Mouse (Mus musculus) brain, adult 2 months (tissue): ENCODE measurements around the gene Npat.
A peak's percentile ranks its signal among the peaks of the same experiment; 100 is the strongest.

Experiments
- DNase-seq: peaks from one replicate; pipeline ENCODE4 v3.0.0; 2011; ENCODE audit warnings: low read depth, low spot score

Gene Npat

GRCm38 (mm10) chr9:53536558-53537320, at the start of gene Npat, which contains the start of gene Atm:
Gene Npat, plus strand, starts transcription at chr9:53537047.
Gene Atm, minus strand, starts transcription at chr9:53536740.
- DNase-seq = peak; percentile 100

GRCm38 (mm10) chr9:53508053-53508452, 28.8 kb upstream of the Npat start:
- peak; percentile 6 for DNase-seq

GRCm38 (mm10) chr9:53514091-53514490, 22.8 kb upstream of the Npat start:
- DNase-seq = no peak

GRCm38 (mm10) chr9:53517373-53518009, 19.4 kb upstream of the Npat start:
- DNase-seq = peak; percentile 4

GRCm38 (mm10) chr9:53535416-53536320, 1.2 kb upstream of the Npat start:
- peak; percentile 12 for DNase-seq

GRCm38 (mm10) chr9:53537336-53537965, 604 bp downstream of the Npat start:
- peak; percentile 23 for DNase-seq

GRCm38 (mm10) chr9:53570662-53571061, 33.8 kb downstream of the Npat start:
- DNase-seq = peak; percentile 74

GRCm38 (mm10) chr9:53572516-53573307, 35.9 kb downstream of the Npat start:
- DNase-seq = no peak

- no peak for DNase-seq
Measured at GRCm38 (mm10) chr9:53575721-53576120, 38.9 kb downstream of the Npat start.

- DNase-seq = peak; percentile 83
Measured at GRCm38 (mm10) chr9:53581870-53582269, 45.0 kb downstream of the Npat start.

- DNase-seq = peak; percentile 76
Measured at GRCm38 (mm10) chr9:53594764-53595163, 57.9 kb downstream of the Npat start.

- DNase-seq = no peak
Measured at GRCm38 (mm10) chr9:53596971-53597600, 60.2 kb downstream of the Npat start.

GRCm38 (mm10) chr9:53598631-53599030, 61.8 kb downstream of the Npat start:
- no peak for DNase-seq

- DNase-seq = no peak
Measured at GRCm38 (mm10) chr9:53601541-53601940, 64.7 kb downstream of the Npat start.

GRCm38 (mm10) chr9:53603384-53603783, 66.5 kb downstream of the Npat start:
- DNase-seq = peak; percentile 73

GRCm38 (mm10) chr9:53603849-53604248, 67.0 kb downstream of the Npat start:
- DNase-seq = no peak

- DNase-seq = no peak
Measured at GRCm38 (mm10) chr9:53604954-53605353, 68.1 kb downstream of the Npat start.

GRCm38 (mm10) chr9:53607192-53607591, 70.3 kb downstream of the Npat start:
- no peak for DNase-seq

GRCm38 (mm10) chr9:53607816-53608215, 71.0 kb downstream of the Npat start:
- no peak for DNase-seq

GRCm38 (mm10) chr9:53609306-53609967, 72.6 kb downstream of the Npat start:
- DNase-seq = peak; percentile 61
